16 mouse cellular contexts compared by ENCODE assay signal in the genomic region with DNA sequence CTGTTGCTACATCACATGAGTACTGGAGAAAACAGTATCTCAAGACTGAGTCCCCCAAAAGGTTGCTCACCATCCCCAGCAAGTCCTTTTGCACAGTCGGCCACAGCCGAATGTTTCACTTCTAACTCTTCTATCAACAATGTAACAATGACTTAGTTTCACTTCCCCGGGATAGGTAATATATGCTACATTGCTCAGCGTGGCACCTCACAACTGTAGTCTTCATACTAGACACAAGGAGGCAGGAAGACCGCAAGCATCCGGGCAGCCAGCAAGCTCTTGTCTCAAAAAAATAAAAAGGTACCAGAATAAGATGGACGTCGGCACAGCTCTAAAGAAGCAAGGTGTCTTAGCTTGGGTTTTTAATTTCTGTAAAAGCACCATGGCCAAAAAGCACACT.
"Had no signal": no experiment of that assay in that cellular context is flagged by ENCODE, and none has a peak within 500 bp of the region (broad histone marks: within the 10 kb centered on the region; RNA-seq: fewer than 3 reads in every experiment).

No protein-coding gene starts in this region.

- H3K36me3 ChIP-seq: kidney, embryonic 15.5 days; liver, embryonic 13.5 days had no signal

- H3K4me2 ChIP-seq: kidney, embryonic 15.5 days; liver, embryonic 13.5 days; midbrain, embryonic 11.5 days had no signal

- H3K27me3 ChIP-seq: kidney, embryonic 15.5 days; liver, embryonic 13.5 days had no signal

- H3K4me3 ChIP-seq: kidney, embryonic 15.5 days; left cerebral cortex, adult 2 months; liver, embryonic 13.5 days had no signal

- DNase-seq: kidney, adult 8-10 months; kidney, postnatal 10 days; kidney, postnatal 36 days; layer of hippocampus, postnatal 36 days; liver, embryonic 13.5 days; lung, adult 2 months; midbrain, embryonic 14.5 days; right cerebral cortex, adult 18-20 months; right cerebral cortex, postnatal 14 days; right cerebral cortex, postnatal 4 days; thymus, postnatal 25 days had no signal

- H3K9me3 ChIP-seq: kidney, embryonic 15.5 days; liver, embryonic 13.5 days had no signal

- H3K9ac ChIP-seq: kidney, embryonic 15.5 days; liver, embryonic 13.5 days had no signal

- H3K4me1 ChIP-seq: liver, embryonic 13.5 days had no signal

- H3K27ac ChIP-seq: kidney, embryonic 15.5 days; left cerebral cortex, adult 2 months; liver, embryonic 13.5 days; macrophage had no signal

- ATAC-seq: intestine, postnatal 0 days had no signal
